Mouse (Mus musculus) gastrocnemius, adult 18-20 months (tissue): Measurements from ENCODE around the gene Kcnk18. TPM values are rescaled to one million over a fixed set of nuclear protein-coding genes. Genes with fewer than 3 reads are reported as not detected.

Experiments used
- DNase-seq: peaks from one replicate; pipeline ENCODE4 v3.0.0; 2021; ENCODE audit warnings: low spot score
- total RNA-seq, 2 experiments: library from RNA; stranded (reverse); gene quantifications; 2 replicates each; pipeline ENCODE4 v1.2.3; 2021

The Kcnk18 gene
- total RNA-seq, 2 experiments from 2014 or later, result not detected

DNA sequence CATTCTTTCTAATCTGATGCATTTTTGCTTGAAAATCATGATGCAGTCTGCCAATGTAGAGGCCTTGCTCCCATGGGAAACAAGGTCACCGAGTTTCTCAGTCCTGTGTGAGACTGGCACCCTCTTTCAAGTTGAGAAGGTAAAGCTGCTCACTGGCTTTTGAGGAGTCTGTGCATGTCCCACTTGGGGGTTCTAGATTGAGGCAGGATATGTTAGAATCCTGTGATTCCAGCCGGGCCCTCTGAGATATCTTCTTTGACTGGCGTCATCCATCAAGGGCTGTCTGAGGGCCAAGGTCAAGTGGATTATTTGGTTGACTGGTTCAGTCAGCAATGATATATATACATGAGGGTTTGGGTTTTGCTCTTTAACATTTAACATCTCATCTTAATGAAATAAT is 63.0 kb downstream of the Kcnk18 start:
- DNase-seq, result no peak

Other genes starting within 250 kb of the Kcnk18 start
- gene Shtn1, start 143.1 kb upstream of the Kcnk18 start, total RNA-seq, result under 1 TPM; 0.66 to 0.95 TPM
- not detected for gene Vax1, start 49.2 kb upstream of the Kcnk18 start, total RNA-seq
- under 1 TPM; 0.07 to 0.09 TPM for gene Slc18a2, start 41.7 kb downstream of the Kcnk18 start, total RNA-seq
- gene Rps12-ps3, start 103.1 kb downstream of the Kcnk18 start, total RNA-seq, result 100 to 1,000 TPM; 290 to 384 TPM
- 10 to 100 TPM; 14.3 to 16.0 TPM for gene Pdzd8, start 126.6 kb downstream of the Kcnk18 start, total RNA-seq
- 1 to 10 TPM; 1.1 to 1.3 TPM for gene Emx2, start 239.2 kb downstream of the Kcnk18 start, total RNA-seq